Mouse (Mus musculus) ES-E14 (cell line): ENCODE measurements around the gene Tom1l2.

ENCODE experiments used
- CHD2 ChIP-seq: IDR thresholded peaks from 2 replicates; pipeline ENCODE4 v1.6.1; 2014; ENCODE audit warnings: mild to moderate bottlenecking, low read depth, low read length, inconsistent platforms
- HCFC1 ChIP-seq: IDR thresholded peaks from 2 replicates; pipeline ENCODE4 v1.6.1; 2012; ENCODE audit warnings: low read length, inconsistent platforms, borderline replicate concordance; ENCODE audit not compliant: insufficient read depth
- MAFK ChIP-seq: IDR thresholded peaks from 2 replicates; pipeline ENCODE4 v1.6.1; 2014; ENCODE audit warnings: mild to moderate bottlenecking, low read depth, low read length, inconsistent platforms; ENCODE audit not compliant: insufficient read depth
- ZC3H11A ChIP-seq: IDR thresholded peaks from 2 replicates; pipeline ENCODE4 v1.6.1; 2012; ENCODE audit warnings: low read depth, mild to moderate bottlenecking, inconsistent platforms, low read length, borderline replicate concordance
- ZNF384 ChIP-seq: IDR thresholded peaks from 2 replicates; pipeline ENCODE4 v1.6.1; 2012; ENCODE audit warnings: low read depth, low read length, inconsistent platforms

- TF ChIP-seq CHD2 (no peak), ZNF384 (no peak), MAFK (no peak), ZC3H11A (no peak), HCFC1 (no peak)
Observed at GRCm38 (mm10) chr11:60335771-60336170, 16.9 kb downstream of the Tom1l2 start.
